Mouse (Mus musculus) embryo, embryonic 9.5 days (tissue): ENCODE results near the gene Rpl26.

Experiments
- DNase-seq: peaks from one replicate; pipeline ENCODE4 v3.0.0-alpha.2; 2017; ENCODE audit errors: extremely low spot score

Rpl26 gene

GRCm38 (mm10) chr11:68901351-68902046, at the start of gene Rpl26:
Gene Rpl26, plus strand, starts transcription at chr11:68901583.
- DNase-seq = peak; percentile 99

DNA sequence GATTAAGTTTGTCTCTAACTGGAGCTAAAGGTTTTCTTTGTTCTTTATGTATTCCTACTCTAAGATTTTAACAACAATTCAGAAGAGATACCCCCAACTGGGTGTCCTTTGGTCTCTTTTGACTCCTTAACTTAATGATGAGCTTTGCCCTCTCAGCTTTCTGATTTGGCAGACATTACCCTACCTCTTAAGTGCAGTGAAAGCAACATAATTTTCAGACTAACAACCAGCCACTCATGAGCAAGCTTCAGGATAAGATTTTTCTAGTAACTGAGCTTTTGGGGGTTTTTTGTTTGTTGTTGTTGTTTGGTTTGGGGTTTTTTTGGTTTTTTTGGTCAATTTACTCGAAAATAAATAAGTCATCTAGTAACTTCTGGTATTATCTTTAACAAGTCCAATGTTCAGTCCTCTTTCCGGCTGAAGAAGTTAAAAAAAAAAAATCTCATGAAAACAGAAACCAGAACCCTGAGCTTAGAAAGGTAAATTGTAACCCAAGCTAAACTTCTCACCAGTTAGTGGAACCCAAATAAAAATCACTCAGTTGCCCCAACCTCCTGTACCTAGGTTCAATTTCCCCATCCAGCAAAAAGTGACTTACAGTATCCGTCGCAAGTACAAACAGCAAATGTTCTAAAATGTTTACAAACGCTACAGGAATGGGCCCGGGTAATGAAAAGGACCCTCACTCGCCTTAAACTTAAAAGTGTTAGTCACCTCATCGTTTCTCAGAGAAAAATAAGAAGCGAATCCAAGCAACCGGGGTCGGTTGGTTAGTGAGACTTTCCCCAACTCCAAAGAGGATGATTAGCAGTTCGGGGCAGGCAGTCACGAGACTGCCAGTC, 49.5 kb upstream of the Rpl26 start:
- DNase-seq = no peak

DNA sequence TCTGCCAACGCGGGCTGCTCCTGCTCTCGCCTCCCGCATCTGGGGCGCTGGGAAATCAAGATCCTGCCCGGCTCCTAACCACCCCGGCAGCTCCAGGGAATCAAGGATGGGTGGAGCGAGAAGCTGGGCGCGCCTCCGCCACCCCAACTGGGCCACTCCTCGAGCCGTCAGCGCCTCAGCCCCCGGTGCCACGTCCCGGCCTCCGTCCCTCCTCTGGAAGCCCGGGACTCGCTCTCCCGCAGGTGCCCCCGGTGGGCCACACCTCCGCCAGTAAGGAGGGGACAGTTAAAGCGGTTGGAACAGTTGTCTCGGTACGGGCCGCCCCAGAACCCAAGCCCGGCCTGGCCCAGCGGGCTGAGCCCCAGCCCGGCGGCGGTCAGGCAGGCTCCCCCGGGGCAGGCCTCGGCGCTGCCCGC, 48.9 kb upstream of the Rpl26 start:
- no peak for DNase-seq

DNA sequence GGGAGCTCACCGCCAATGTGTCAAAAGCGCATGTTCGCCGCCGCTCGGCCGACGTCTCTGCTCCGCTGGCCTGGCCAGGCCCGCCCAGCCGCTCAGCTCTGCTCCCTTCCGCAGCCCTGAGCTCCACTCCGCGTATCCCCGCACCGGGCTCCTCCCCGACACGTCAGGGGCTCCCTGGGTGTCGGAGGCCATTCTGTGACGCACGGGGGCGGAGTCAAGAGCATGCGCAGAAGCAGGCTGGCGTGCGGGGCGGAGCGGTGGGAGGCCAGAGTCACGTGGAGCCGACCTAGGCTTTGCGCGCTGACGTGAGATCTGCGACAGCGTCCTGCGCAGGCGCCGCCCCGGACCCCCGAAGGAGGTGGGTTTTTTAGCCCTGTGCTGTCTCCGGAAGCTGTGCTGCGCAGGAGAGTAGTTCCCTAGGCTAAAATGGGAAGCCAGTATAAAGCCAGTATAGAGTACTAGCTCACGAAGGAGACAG, 48.4 kb upstream of the Rpl26 start:
- peak; percentile 100 for DNase-seq

- DNase-seq = no peak
Observed at GRCm38 (mm10) chr11:68853611-68854401, 47.6 kb upstream of the Rpl26 start.

- no peak for DNase-seq
Observed at GRCm38 (mm10) chr11:68854621-68855020, 46.8 kb upstream of the Rpl26 start.

DNA sequence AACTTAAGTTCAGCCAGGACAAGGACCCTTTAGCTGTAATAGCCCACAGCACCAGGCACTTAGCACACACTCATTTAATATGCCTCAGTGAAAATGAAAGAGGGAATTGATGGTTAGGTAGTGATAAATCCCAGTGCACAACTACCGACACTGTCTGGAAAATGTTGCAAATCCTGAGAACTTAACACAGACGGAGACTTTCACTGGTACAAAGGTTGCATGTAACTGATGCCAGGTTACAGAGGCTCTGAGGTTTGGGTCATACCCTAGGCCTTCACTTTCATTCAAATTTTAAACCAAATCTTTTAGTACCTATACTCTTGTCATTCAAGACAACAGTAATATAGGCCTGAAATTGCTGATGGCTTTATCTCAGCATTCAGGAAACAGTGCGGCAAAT, 44.1 kb upstream of the Rpl26 start:
- DNase-seq = no peak

DNA sequence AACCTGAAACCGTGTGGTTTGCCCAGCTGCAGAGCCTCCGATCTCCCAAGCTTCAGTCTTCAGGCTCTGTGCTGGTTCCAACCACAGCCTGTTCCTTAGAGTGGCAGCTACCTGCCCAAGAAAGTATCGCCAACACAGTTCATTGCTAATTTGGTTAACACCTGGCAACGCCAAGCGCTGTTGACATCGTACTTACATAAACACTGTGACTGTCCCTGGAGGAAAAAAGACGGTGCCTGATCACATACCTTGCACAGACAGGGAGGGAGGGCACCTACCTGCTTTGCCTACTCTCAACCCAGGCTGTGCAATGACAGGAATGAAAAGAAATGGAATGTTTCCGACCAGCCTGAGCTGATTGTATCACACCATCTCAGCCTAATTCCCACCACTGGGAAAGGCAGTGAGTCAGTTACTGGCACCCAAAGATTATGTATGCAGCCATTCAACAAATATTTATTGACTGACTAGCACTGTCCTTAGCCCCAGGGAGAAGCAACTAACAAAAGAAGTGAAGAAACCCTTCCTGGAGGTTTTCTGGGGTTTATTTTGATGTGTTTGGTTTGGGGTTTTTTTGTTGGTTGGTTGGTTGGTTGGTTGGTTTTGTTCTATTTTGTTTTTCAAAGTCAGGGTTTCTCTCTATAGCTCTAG, 41.3 kb upstream of the Rpl26 start:
- no peak for DNase-seq

DNA sequence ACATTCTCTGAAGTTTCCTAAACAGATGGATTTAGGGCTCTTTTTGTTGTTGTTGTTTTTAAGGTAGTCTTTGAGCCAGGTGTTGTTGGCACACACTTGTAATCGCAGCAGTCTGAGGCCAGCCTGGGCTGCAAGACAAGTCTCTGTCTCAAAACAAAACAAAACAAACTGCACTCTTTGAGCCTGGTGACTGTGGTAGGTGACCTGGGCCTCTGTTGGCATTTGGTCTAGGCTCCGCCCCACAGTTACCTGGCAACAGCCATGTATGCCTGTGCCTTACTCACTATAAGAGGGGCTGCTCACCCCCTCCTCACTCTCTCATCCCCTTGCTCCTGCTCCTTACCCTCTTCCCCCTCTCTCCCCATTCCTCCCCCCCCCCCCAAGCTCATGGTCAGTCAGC, 39.1 kb upstream of the Rpl26 start:
- DNase-seq = no peak

GRCm38 (mm10) chr11:68863631-68864091, 37.7 kb upstream of the Rpl26 start:
- no peak for DNase-seq

DNA sequence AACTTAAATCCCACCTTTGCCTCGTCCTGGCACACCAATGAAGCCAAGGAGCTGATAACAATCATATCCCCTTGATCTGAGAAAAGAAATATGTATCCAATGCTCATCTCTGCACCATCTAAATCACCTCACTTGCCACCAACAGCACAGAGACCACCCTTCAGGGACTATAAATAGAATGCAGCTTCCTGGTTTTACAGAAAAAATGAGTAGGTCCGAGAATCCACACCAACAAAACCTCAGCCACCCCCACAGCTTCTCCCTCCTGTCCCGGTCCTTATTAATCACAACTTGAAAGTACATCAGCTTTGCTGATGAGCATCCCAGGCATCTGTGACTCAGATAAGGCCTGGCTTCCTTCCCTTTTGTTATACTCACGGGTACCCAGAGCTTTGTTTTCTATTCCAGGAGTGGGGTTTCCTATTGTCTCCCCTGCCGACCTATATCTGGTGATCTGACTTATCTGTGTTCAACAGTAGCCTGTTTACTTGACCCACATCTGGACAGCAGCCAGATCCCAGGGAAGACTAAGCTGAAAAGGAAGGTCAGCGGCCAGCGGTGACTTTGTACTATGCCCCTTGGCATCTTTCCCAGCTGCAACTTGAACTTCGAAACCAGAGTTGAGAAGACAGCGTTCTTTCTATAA, 36.7 kb upstream of the Rpl26 start:
- DNase-seq = no peak

DNA sequence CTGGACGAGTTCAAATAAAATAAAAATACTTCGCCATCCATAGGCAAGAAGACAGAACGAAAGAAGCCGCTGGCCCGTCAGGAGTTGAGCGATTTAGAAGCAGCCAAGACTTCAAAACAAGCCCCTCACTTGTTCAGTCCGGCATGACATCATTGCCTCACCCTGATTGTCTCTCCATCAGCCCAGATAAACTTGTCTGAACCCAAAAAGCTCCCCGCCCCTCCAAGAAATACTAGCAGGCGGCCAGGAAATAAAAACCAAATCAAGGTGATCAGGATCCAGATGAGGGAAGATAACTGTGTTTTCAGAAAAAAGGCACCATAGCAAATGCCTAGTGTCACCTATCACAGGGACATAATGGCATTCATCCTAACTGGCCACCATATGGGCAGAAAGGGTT, 30.1 kb upstream of the Rpl26 start:
- no peak for DNase-seq

GRCm38 (mm10) chr11:68871748-68872147, 29.6 kb upstream of the Rpl26 start, which contains the start of gene Ndel1:
Gene Ndel1, minus strand, starts transcription at chr11:68871858.
- DNase-seq = no peak

DNA sequence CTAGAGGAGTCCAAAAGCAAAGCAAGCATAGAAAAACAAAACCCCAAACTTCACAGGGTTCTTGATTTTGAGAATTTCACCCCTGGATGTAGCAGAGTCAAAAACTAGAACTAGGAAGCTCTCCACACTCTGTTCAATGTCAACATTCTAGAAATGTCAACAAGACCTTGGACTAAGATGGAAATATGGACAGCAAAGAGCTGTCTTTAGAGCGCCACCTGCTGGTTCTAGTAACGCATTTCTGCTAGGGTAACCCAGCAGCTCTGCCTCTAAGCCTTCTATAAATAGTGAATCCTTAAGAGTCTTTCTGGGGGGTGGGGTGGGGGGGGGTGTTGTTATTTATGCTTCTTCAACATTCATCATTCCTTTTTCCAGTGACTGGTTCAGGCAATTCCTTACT, 26.5 kb upstream of the Rpl26 start:
- peak; percentile 50 for DNase-seq

GRCm38 (mm10) chr11:68878811-68879210, 22.6 kb upstream of the Rpl26 start:
- DNase-seq = no peak

GRCm38 (mm10) chr11:68882107-68882506, 19.3 kb upstream of the Rpl26 start:
- DNase-seq = no peak

DNA sequence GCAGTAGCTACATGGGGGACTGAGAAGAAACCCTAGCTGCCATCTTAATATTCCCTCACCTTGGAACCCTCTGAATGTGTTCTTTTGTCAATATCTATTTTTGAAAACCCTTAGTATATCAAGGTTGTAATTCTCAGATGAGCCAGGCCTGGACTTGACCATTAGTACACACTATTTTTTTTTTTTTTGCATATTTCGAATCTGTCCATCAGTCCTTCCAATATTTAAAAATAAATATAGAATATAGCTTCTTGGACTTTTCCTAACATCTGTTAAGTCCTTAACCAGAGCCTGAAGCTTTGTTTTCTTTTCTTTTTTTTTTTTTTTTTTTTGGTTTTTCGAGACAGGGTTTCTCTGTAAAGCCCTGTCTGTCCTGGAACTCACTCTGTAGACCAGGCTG, 17.5 kb upstream of the Rpl26 start:
- no peak for DNase-seq

GRCm38 (mm10) chr11:68884368-68884767, 17.0 kb upstream of the Rpl26 start:
- no peak for DNase-seq

GRCm38 (mm10) chr11:68886091-68886490, 15.3 kb upstream of the Rpl26 start:
- DNase-seq = no peak

DNA sequence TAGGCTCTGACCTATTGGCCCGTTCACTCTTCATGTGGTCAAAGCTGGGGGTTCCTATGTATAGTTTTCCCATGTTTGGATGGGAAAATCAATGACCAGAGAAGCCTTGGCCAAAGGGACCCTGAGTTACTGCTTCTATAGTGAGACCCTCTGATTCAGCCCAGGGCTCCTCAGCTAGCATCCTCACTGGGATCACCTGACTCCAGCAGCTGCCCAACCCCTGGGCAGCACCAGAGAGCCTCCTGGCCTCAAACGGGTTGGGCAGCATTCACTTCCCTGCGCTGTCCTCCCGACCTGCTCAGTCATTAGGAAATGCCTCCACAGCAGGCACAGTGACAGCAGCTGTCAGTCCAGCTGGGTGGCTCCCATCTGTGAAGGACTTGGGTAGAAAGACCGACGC, 13.1 kb upstream of the Rpl26 start, which contains the start of gene Rnf222:
TSS of gene Rnf222 (plus strand) at position 301 of the 400 bp plus-strand sequence.
- no peak for DNase-seq

DNA sequence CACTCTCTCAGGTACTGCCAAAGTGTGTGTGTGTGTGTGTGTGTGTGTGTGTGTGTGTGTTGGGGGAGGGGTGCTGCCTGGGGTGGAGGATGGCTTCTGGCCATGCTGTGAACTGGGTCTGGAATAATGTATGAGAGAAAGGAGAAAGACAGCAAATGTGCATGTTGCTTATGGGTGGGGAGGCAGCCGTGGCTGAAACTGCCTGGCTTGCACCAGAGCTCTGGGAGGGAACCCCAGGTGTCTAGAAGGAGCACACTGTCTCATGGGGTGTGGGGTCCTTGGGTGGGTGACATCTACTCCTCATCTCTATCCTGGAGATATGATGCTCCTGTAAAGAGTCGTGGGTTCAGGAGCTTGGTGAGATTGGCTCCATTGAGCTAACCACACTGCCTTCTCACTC, 12.7 kb upstream of the Rpl26 start:
- no peak for DNase-seq
